In the genomic region with DNA sequence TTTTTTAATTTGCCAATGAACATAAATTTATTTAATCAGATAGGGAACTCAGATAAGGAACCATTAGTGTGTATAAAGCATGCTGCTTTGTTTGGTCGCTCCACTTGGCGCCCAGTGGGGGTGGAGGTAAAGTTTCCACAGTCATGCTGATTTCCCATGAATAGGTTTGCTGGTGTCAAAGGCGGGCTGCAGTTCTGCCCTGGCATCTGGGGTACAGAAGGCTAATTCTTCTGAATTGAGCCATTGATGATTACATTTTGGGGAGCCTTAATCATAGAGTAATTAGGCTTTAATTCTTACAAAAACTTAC, we compare ENCODE assay signal across 10 mouse cellular contexts.
A peak's percentile ranks its signal among the peaks of the same experiment; 100 is the strongest.
DNase-seq lines count a peak whose midpoint lies in the region; ATAC-seq lines count a peak whose summit lies in the region.
"Had no signal": no experiment of that assay in that cellular context is flagged by ENCODE, and none has a peak within 500 bp of the region (broad histone marks: within the 10 kb centered on the region; RNA-seq: fewer than 3 reads in every experiment).

No protein-coding gene starts in this region.

- no peak overlapping the region for H3K27ac ChIP-seq in forebrain, embryonic 15.5 days (replicated peaks)
- H3K27ac ChIP-seq in midbrain, embryonic 11.5 days (ENCODE audit: low read depth, low read length) = peak overlapping the region; percentile 30; the same call in 1 of the 2 replicates
- H3K27ac ChIP-seq: heart, adult 2 months had no signal

- H3K36me3 ChIP-seq in forebrain, embryonic 15.5 days = no peaks in the 10 kb centered on the region
- H3K36me3 ChIP-seq in midbrain, embryonic 11.5 days (ENCODE audit: control insufficient read depth, insufficient read depth, low read length) = no peaks in the 10 kb centered on the region

- H3K27me3 ChIP-seq in forebrain, embryonic 15.5 days = peaks cover 6% of the 10 kb centered on the region
- H3K27me3 ChIP-seq in midbrain, embryonic 11.5 days (ENCODE audit: control insufficient read depth, insufficient read depth, low read length) = no peaks in the 10 kb centered on the region; the same call in 1 of the 2 replicates

- peak overlapping the region; percentile 40 for H3K4me2 ChIP-seq in forebrain, embryonic 15.5 days (replicated peaks)
- H3K4me2 ChIP-seq in midbrain, embryonic 11.5 days = peak overlapping the region; percentile 35

- H3K9me3 ChIP-seq in forebrain, embryonic 15.5 days = no peaks in the 10 kb centered on the region
- H3K9me3 ChIP-seq in midbrain, embryonic 11.5 days (ENCODE audit: control insufficient read depth, low read length) = no peaks in the 10 kb centered on the region

- H3K4me3 ChIP-seq in forebrain, embryonic 15.5 days = peak overlapping the region; percentile 7; the same call in 1 of the 2 replicates
- H3K4me3 ChIP-seq in midbrain, embryonic 11.5 days (ENCODE audit: low read depth, low read length) = no peak overlapping the region
- H3K4me3 ChIP-seq: heart, adult 2 months had no signal

- ATAC-seq in cerebellum, adult (ENCODE audit: insufficient number of reproducible peaks, low FRiP score, low TSS enrichment) = no peak
- ATAC-seq in forebrain, embryonic 15.5 days (replicated peaks) = peak; percentile 94
- peak; percentile 95 for ATAC-seq in midbrain, embryonic 11.5 days (ENCODE audit: low FRiP score)

- peaks cover 7% of the 10 kb centered on the region; the same call in 1 of the 2 replicates for H3K4me1 ChIP-seq in forebrain, embryonic 15.5 days
- H3K4me1 ChIP-seq in midbrain, embryonic 11.5 days (ENCODE audit: control insufficient read depth, insufficient read depth, low read length) = peaks cover 2% of the 10 kb centered on the region; the same call in 1 of the 2 replicates

- H3K9ac ChIP-seq in forebrain, embryonic 15.5 days (replicated peaks) = 0 out of 2 replicates have a peak overlapping the region, but pooled peaks have one; percentile 13
- H3K9ac ChIP-seq in midbrain, embryonic 11.5 days (ENCODE audit: low read length) = peak overlapping the region; percentile 27; the same call in 1 of the 2 replicates

- 4% methylated on average over 3 of the region's 3 CpGs for WGBS in forebrain, embryonic 15.5 days
- 4% methylated on average over 3 of the region's 3 CpGs for WGBS in midbrain, embryonic 11.5 days

- DNase-seq in cerebellum, postnatal 10 days = peak; percentile 19 to 47
- peak; percentile 62 for DNase-seq in Muller cell, postnatal 12 days (ENCODE audit: inconsistent ontology term)
- DNase-seq in midbrain, embryonic 11.5 days (ENCODE audit: low spot score, missing footprints) = peak; percentile 92
- DNase-seq in thymus, postnatal 0 days (ENCODE audit: low spot score) = no peak
- no peak for DNase-seq in urinary bladder, postnatal 14 days (ENCODE audit: low spot score)
- DNase-seq in spleen, adult 18-20 months = no peak
- DNase-seq: heart, adult 2 months; lung, postnatal 10 days had no signal

Comparison
In these comparisons a context has a peak if more than half of its experiments do, and no peak if none do; other contexts are left out.
1. DNase-seq: peak in cerebellum, postnatal 10 days (2 of 2), Muller cell, postnatal 12 days (single experiment) and midbrain, embryonic 11.5 days (single experiment); none in thymus, postnatal 0 days (single experiment), urinary bladder, postnatal 14 days (single experiment) and spleen, adult 18-20 months (0 of 2).